ENCODE assay signal across 22 mouse cellular contexts in genomic region chr2:166047931-166048330, GRCm38 (mm10). TPM values are rescaled to one million over a fixed set of nuclear protein-coding genes. Genes with fewer than 3 reads are reported as not detected.
DNase-seq lines count a peak whose midpoint lies in the region; ATAC-seq and TF ChIP-seq lines count a peak whose summit lies in the region.
"Had no signal": no experiment of that assay in that cellular context is flagged by ENCODE, and none has a peak within 500 bp of the region (broad histone marks: within the 10 kb centered on the region; RNA-seq: fewer than 3 reads in every experiment).

No protein-coding gene starts in this region.

- no peak overlapping the region for H3K4me2 ChIP-seq in heart, embryonic 13.5 days
- H3K4me2 ChIP-seq: embryonic facial prominence, embryonic 12.5 days; forebrain, embryonic 12.5 days had no signal

- no peaks in the 10 kb centered on the region for H3K9me3 ChIP-seq in heart, embryonic 13.5 days
- H3K9me3 ChIP-seq: embryonic facial prominence, embryonic 10.5 days; embryonic facial prominence, embryonic 12.5 days; forebrain, embryonic 10.5 days; forebrain, embryonic 12.5 days had no signal

- DNase-seq in heart, postnatal 4 days, result no peak
- DNase-seq in kidney, adult 2 months, result peak; percentile 69
- no peak for DNase-seq in kidney, postnatal 10 days
- peak; percentile 42 to 62 for DNase-seq in kidney, postnatal 36 days
- DNase-seq in kidney, postnatal 4 days, result no peak
- DNase-seq in gonadal fat pad, adult 2 months (ENCODE audit: low read depth), result peak; percentile 70
- DNase-seq in cerebellum, postnatal 14 days, result no peak
- DNase-seq: adrenal gland, adult 2 months; adrenal gland, postnatal 10 days; adrenal gland, postnatal 25 days; cerebellum, adult 11 months; cerebellum, adult 18-20 months; cerebellum, adult 8-10 months; cerebellum, adult 9-11 months; cerebellum, postnatal 25 days had no signal

- TF ChIP-seq POLR2A in kidney, adult 2 months (IDR thresholded peaks at IDR 0.05; ENCODE audit: low read depth, low read length), result no peak

- peaks cover 38% of the 10 kb centered on the region for H3K4me1 ChIP-seq in heart, embryonic 13.5 days
- peaks cover 29% of the 10 kb centered on the region for H3K4me1 ChIP-seq in kidney, adult 2 months (ENCODE audit: control insufficient read depth, insufficient read depth, low read length)
- H3K4me1 ChIP-seq: forebrain, embryonic 12.5 days had no signal

- H3K36me3 ChIP-seq in heart, embryonic 13.5 days, result peaks cover 56% of the 10 kb centered on the region
- H3K36me3 ChIP-seq in kidney, adult 2 months (ENCODE audit: control insufficient read depth, insufficient read depth, low read length), result peaks cover 13% of the 10 kb centered on the region; the same call in 1 of the 2 replicates

- 0 out of 2 replicates have a peak overlapping the region, but pooled peaks have one; percentile 76 for H3K27ac ChIP-seq in heart, embryonic 13.5 days (replicated peaks)
- peak overlapping the region; percentile 71 for H3K27ac ChIP-seq in kidney, adult 2 months (ENCODE audit: insufficient read depth, low read depth, low read length)
- H3K27ac ChIP-seq: embryonic facial prominence, embryonic 10.5 days; embryonic facial prominence, embryonic 12.5 days; forebrain, embryonic 10.5 days; forebrain, embryonic 12.5 days had no signal

- no peaks in the 10 kb centered on the region for H3K27me3 ChIP-seq in heart, embryonic 13.5 days (replicated peaks)
- H3K27me3 ChIP-seq in kidney, adult 2 months (replicated peaks; ENCODE audit: control insufficient read depth, insufficient read depth, low read length), result no peaks in the 10 kb centered on the region
- H3K27me3 ChIP-seq: embryonic facial prominence, embryonic 12.5 days; forebrain, embryonic 12.5 days had no signal

- TF ChIP-seq CTCF in kidney, adult 2 months (conservative IDR thresholded peaks at IDR 0.05; ENCODE audit: insufficient read depth, insufficient read length, low read depth, low read length), result no peak

- WGBS in heart, embryonic 13.5 days, result 93% methylated on average over 4 of the region's 4 CpGs
- WGBS in kidney, adult 2 months, result 54% methylated on average over 4 of the region's 4 CpGs

- H3K9ac ChIP-seq in heart, embryonic 13.5 days, result no peak overlapping the region
- H3K9ac ChIP-seq: embryonic facial prominence, embryonic 12.5 days; forebrain, embryonic 12.5 days had no signal

- no peak for ATAC-seq in heart, embryonic 13.5 days (ENCODE audit: extremely low read depth, insufficient number of reproducible peaks, low FRiP score, low TSS enrichment)
- ATAC-seq: forebrain, embryonic 14.5 days; forebrain, embryonic 16.5 days had no signal

- H3K4me3 ChIP-seq in heart, embryonic 13.5 days, result no peak overlapping the region
- no peak overlapping the region for H3K4me3 ChIP-seq in kidney, adult 2 months (ENCODE audit: insufficient read depth, low read depth, low read length)
- H3K4me3 ChIP-seq: embryonic facial prominence, embryonic 10.5 days; embryonic facial prominence, embryonic 12.5 days; forebrain, embryonic 10.5 days; forebrain, embryonic 12.5 days had no signal

RNA-seq across cellular contexts. Expression of gene Ncoa3, which starts 55.5 kb away (rescaled TPM):
- 10.5 and 11.2 TPM in 2 replicates for polyA plus RNA-seq in heart, embryonic 13.5 days (2015; fragmentation: Nextera tagmentation; extraction: Ambion mirVana)
- 10 to 100 TPM; 21.2 to 23.2 TPM for total RNA-seq in heart, postnatal 4 days (2021)
- 36.3 and 42.0 TPM in 2 replicates for polyA plus RNA-seq in kidney, adult 2 months (2012; rRNA removed)
- polyA plus RNA-seq in gonadal fat pad, adult 2 months (2012; rRNA removed), result 31.5 and 31.9 TPM in 2 replicates

Comparison
In these comparisons a context has a peak if more than half of its experiments do, and no peak if none do; other contexts are left out.
1. DNase-seq: peak in kidney, adult 2 months (single experiment), kidney, postnatal 36 days (2 of 2) and gonadal fat pad, adult 2 months (single experiment); none in heart, postnatal 4 days (single experiment), kidney, postnatal 10 days (single experiment), kidney, postnatal 4 days (0 of 2) and cerebellum, postnatal 14 days (0 of 2).